Mouse (Mus musculus): ENCODE measurements around the gene Dbndd2. TPM values are rescaled to one million over a fixed set of nuclear protein-coding genes. Genes with fewer than 3 reads are reported as not detected.

Dbndd2 gene
- total RNA-seq, 2 experiments from 2014 or later: 22.8 to 24.5 TPM

DNA sequence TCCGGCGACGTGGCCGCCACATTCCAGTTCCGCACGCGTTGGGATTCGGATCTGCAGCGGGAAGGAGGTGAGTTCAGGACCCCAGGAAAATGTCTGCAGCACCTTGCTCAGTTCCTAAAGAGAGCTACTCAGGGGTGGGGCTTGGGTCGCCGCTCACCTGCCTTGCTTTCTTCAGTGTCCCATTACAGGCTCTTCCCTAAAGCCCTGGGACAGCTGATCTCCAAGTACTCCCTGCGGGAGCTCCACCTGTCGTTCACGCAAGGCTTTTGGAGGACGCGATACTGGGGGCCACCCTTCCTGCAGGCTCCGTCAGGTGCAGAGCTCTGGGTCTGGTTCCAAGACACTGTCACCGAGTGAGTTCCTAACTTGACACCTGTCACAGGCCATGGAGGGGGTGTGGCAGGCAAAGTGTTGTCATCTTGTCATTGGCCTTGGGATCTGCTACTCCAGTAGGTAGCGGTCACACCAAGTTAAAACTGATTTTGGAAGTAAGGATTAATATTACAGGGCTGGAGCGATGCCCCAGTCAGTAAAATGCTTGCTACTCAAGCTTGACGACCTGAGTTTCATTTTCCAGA, 11.9 kb downstream of the Dbndd2 start:
- no peak for DNase-seq (ENCODE audit: low spot score)

DNA sequence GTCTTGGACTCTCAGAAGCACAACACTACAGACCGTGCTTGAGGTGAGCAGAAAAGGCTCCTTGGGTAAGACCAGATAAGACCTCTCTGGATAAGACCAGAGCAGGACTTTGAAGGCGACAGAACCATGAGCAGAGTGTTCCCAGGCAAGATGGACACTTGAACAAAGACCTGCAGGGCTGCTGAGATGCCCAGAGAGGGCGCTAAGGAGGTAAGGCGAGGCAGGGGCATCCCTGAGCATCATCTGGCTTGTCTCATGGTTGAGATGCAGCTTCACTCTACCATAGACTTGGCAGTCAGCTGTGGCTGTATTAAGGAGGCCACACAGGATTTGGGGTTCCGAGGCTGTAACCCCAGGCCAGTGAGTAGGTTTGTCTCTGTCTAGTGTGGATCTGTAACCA, 13.4 kb downstream of the Dbndd2 start:
- DNase-seq (ENCODE audit: low spot score): no peak

DNA sequence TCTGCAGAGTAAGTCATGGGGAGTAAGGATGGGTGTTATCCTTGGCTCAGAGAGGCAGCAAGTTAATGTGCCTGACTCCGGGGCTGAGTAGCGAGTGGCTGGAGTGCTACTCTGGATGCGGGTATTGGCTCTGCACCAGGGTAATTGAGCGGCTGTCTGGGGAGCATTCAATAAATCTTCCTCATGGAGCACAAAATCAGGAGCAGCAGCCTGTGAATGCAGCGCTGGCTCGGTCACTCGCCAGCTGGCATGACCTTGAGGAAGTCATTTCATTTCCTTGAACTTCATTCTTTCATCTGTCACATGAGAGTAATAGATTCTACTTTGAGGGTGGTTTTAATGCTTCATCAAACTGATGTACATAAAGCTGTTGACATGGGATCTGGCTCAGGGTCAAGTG, 14.6 kb downstream of the Dbndd2 start:
- DNase-seq (ENCODE audit: low spot score): no peak

- no peak for DNase-seq (ENCODE audit: low spot score)
These were observed 19.0 kb downstream of the Dbndd2 start for GRCm38 (mm10) chr2:164504919-164505318.

DNA sequence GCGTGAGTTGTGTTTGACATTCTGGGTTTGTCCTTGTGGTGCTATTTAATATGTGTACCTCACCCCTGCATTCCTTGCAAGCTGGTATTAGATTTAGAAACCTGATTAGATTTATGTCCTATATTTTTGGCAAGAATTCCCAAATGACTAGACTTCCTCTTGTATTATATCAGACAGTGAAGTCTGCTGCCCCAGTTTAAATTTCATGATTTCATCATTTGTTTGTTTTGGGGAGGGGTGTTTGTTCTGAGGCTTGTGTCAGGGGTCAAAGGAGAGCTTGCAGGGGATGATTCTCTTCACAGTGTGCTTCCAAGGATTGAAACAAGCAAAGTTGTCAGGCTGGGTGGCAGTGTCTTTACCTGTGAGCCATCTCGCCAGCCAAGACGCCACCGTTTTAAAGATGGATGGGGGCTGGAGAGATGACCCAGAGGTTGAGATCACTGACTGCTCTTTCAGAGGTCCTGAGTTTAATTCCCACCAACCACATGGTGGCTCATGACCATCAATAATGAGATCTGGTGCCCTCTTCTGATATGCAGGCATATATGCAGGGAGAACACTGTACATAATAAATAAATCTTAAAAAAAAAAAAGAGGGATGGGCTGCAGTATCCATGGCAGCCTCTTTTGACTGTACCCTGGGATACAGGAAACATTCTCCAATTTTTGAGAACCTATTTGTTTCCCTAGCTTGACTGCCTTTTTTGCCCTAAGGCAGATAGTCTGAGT, 19.9 kb downstream of the Dbndd2 start:
- no peak for DNase-seq (ENCODE audit: low spot score)

- DNase-seq (ENCODE audit: low spot score): no peak
These were observed 21.9 kb downstream of the Dbndd2 start for GRCm38 (mm10) chr2:164507811-164508210.

DNA sequence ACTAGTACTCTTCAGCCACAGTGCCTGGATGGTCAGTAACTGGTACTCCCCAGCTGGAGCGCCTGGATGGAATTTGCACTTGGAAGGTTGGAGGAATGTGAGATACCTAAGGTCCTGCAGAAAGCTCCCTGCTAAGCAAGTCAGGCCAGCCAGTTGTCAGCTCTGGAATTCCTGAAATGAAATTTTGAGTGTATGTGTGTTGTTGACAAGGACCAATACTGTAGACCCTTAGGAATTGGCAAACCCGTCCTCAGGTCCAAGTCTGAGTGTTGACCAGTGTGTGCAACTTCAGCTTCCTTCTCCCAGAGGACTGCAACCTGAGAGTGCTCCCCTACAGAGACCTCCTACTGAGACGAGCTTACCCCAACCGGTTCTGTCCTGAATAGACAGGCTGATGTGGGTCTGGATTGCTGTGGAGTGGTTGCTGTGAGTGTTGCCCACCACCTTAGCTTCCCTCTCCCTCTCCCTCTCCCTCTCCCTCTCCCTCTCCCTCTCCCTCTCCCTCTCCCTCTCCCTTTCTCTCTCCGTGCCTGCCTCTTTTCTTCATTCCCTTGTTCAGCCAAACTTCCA, 24.8 kb downstream of the Dbndd2 start:
- DNase-seq (ENCODE audit: low spot score): no peak

DNA sequence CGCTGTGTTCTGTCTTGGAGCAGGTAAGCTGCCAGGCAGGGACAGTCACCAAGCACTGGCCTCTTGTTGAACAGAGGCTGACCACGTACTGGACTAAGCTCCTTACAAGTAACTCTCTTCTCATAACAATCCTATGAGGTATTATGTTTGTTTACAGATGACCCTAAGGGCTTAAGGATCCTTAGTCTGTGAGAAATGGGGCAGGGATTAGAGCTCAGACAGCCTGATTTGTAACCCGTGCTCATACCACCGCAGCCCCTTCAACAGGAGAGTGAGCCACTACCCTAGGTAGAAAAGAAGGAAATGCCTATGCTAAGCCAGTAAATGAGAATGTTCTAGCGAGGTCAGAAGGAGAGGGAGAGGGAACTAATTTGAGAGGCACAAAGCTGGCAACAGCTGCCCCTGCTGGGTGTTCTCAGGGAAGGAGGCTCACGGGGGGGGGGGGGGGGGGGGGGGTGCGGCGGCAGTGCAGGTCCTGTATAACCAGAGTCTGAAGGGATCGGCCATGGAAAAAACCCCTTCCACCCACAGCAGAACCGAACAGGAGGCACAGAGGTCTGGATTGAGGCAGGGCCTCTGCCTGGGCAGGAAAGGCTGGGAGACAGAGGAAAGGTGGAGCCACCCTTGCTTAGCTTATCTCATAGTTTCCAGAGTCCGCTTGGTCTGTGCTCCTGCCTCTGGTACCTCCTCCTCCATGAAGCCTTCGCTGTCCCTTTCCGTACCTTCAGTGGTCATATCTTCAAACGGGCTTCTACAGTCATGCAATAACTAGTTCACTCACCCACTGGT, 26.4 kb downstream of the Dbndd2 start:
- DNase-seq (ENCODE audit: low spot score): no peak

DNA sequence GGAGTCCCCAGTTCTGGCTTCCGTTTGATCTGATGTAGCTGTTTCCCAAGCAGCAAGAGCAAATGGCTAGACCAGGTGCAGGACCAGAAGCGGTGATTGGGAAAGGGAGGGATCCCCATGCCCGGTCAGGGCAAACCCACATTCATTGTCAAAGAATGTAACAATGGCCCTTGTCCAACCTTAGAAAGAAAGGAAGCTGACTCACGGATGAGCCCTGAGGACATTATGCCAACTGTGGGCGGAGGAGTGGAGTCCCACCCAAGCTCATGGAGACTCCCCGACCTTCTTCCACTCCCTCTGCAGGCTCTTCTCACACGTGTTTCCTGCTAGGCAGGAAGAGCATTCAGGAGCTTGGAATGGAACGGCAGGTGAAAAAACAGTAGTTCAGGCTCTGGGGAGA, 27.5 kb downstream of the Dbndd2 start:
- peak; percentile 29 for DNase-seq (ENCODE audit: low spot score)

DNA sequence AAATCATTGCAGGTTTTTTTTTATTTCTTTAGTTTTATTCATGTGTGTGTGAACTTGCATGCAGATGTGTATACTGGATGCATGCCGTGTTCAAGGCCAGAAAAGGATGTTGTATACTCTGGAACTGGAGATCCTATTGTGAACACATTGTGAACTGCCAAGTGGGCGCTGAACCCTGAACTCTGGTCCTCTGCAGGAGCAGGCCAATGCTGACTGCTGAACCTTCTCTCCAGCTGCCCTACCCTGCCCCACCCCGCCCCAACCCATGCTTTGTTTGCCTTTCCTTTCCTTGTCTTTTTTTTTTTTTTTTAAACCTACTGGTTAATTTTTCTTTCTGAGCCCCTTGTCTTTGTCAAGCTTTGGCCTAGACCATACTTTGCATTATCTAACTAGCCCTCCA, 29.0 kb downstream of the Dbndd2 start:
- no peak for DNase-seq (ENCODE audit: low spot score)

GRCm38 (mm10) chr2:164515897-164516296, 30.0 kb downstream of the Dbndd2 start:
- DNase-seq (ENCODE audit: low spot score): no peak

- no peak for DNase-seq (ENCODE audit: low spot score)
These were observed 30.7 kb downstream of the Dbndd2 start for GRCm38 (mm10) chr2:164516592-164516991.

GRCm38 (mm10) chr2:164517485-164518221, 31.7 kb downstream of the Dbndd2 start:
- peak; percentile 70 for DNase-seq (ENCODE audit: low spot score)

GRCm38 (mm10) chr2:164518266-164519170, 32.6 kb downstream of the Dbndd2 start:
- no peak for DNase-seq (ENCODE audit: low spot score)

DNA sequence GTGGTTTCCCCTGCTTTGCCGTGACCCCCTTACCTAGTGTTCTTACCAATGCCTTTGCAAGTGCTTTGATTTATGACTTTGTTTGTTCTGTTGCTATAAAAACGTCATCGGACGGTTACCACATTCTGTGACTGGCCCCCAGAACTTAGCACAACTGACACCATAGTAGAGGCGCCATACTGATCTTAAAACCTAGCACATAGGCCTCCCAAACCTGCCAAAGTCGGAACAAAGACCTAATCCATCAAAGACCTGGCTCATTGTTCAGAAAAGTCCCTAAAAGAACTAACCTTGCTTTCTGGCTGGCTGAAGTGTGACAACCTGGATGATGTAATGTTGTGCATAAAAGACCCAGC, 33.2 kb downstream of the Dbndd2 start:
- DNase-seq (ENCODE audit: low spot score): no peak

- peak; percentile 39 for DNase-seq (ENCODE audit: low spot score)
These were observed 34.9 kb downstream of the Dbndd2 start for GRCm38 (mm10) chr2:164520782-164521181.

- DNase-seq (ENCODE audit: low spot score): no peak
These were observed 35.9 kb downstream of the Dbndd2 start for GRCm38 (mm10) chr2:164521841-164522240.

DNA sequence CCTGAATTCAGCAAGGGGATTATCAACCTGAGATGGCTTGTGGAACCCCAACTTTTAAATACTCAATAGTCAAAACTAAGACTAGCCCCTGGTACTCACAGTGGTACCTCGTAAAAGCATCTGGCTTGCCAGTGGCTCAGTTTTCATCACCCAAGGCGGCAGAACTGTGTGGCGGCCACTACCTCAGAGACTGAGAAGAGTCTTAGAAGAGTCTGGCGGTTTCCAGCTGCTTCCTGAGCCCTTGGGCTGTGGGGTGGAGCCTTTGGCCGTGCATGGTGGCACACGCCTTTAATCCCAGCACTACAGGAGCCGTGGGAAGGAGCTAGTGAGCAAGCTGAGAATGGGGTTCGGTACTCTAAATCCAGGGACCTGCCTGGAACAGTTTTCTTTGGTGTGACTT, 36.4 kb downstream of the Dbndd2 start:
- no peak for DNase-seq (ENCODE audit: low spot score)

DNA sequence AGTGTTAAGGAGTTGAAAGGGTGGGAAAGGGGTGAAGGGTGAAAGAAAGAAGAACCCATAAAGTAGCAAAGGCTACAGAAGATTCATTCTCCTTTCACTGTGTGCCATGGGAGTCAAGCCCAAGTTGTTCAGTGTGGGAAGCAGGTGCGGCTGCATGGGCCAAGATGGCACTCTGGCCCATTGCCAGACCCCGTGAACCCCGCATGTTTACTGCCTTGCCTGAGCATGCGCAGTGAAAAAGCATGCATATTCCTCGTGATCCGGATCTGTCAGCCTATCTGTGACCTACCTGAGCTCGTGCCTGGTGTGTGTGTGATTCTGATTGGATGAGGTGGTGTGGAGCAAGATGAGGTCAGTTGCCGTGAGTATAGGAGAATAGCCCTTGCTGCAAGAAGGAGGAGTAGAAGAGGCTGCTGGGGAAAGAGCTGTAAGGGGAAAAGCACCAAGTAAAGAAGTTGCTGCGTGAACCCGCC, 37.4 kb downstream of the Dbndd2 start:
- DNase-seq (ENCODE audit: low spot score): peak; percentile 11

GRCm38 (mm10) chr2:164528557-164528956, 42.7 kb downstream of the Dbndd2 start:
- no peak for DNase-seq (ENCODE audit: low spot score)
